Mouse (Mus musculus) MEL (cell line): ENCODE measurements around the gene Nfx1. TPM values are rescaled to one million over a fixed set of nuclear protein-coding genes. Genes with fewer than 3 reads are reported as not detected.

Experiments
- DNase-seq: peaks from one replicate; pipeline ENCODE4 v3.0.0; 2011; ENCODE audit warnings: low read depth, low spot score
- H3K27ac ChIP-seq: 2 replicates; pipeline ENCODE4 v1.5.1; 2012; ENCODE audit warnings: low read depth, mild to moderate bottlenecking, control low read depth, low read length, moderate library complexity; ENCODE audit not compliant: control insufficient read depth
- H3K27me3 ChIP-seq, 2 experiments: fragments of 150-350 bp in 1 of 2; sonication (generic) in 1 of 2; 2 replicates each; pipeline ENCODE4 v1.6.1; 2012; ENCODE audit warnings: low read length in 2 of 2, mild to moderate bottlenecking in 2 of 2, improper control_type of control experiment in 1 of 2, moderate library complexity in 1 of 2; ENCODE audit not compliant: insufficient read depth in 2 of 2, control insufficient read depth in 1 of 2
- H3K36me3 ChIP-seq, 2 experiments: 2 replicates each; pipeline ENCODE4 v1.6.1; 2012 to 2014; ENCODE audit warnings: low read length in 2 of 2, improper control_type of control experiment in 1 of 2, inconsistent platforms in 1 of 2, mild to moderate bottlenecking in 1 of 2; ENCODE audit not compliant: insufficient read depth in 2 of 2, control insufficient read depth in 1 of 2
- H3K4me1 ChIP-seq, 2 experiments: fragments of 150-350 bp in 1 of 2; sonication (generic) in 1 of 2; 2 replicates each; pipeline ENCODE4 v1.6.1; 2012; ENCODE audit warnings: low read length in 2 of 2, improper control_type of control experiment in 1 of 2, mild to moderate bottlenecking in 1 of 2; ENCODE audit not compliant: insufficient read depth in 2 of 2, control insufficient read depth in 1 of 2
- H3K4me3 ChIP-seq, 2 experiments: fragments of 150-350 bp in 1 of 2; sonication (generic) in 1 of 2; 2 replicates each; pipeline ENCODE4 v1.5.1; 2012; ENCODE audit warnings: low read depth in 2 of 2, low read length in 2 of 2, mild to moderate bottlenecking in 2 of 2, moderate library complexity in 2 of 2, control low read depth in 1 of 2, improper control_type of control experiment in 1 of 2; ENCODE audit not compliant: control insufficient read depth in 1 of 2, insufficient read depth in 1 of 2
- H3K79me2 ChIP-seq: 2 replicates; pipeline ENCODE4 v1.6.1; 2012; ENCODE audit warnings: mild to moderate bottlenecking, low read length, moderate library complexity; ENCODE audit not compliant: control insufficient read depth, poor library complexity, insufficient read depth
- H3K9ac ChIP-seq: 2 replicates; pipeline ENCODE4 v1.6.1; 2012; ENCODE audit warnings: low read depth, mild to moderate bottlenecking, control low read depth, low read length, moderate library complexity; ENCODE audit not compliant: control insufficient read depth, poor library complexity, severe bottlenecking
- H3K9me3 ChIP-seq: fragments of 150-350 bp; sonication (generic); replicated peaks from 2 replicates; pipeline ENCODE4 v1.6.1; 2012; ENCODE audit warnings: mild to moderate bottlenecking, low read length, improper control_type of control experiment, moderate library complexity; ENCODE audit not compliant: insufficient read depth
- CHD1 ChIP-seq: IDR thresholded peaks from 2 replicates; pipeline ENCODE4 v1.6.1; 2012; ENCODE audit warnings: low read depth, mild to moderate bottlenecking, inconsistent platforms, low read length, improper control_type of control experiment
- CTCF ChIP-seq, 3 experiments: IDR thresholded peaks in 2 of 3; conservative IDR thresholded peaks in 1 of 3; 2 replicates each; pipeline ENCODE4 v1.5.1; 2011 to 2012; ENCODE audit warnings: low read length in 3 of 3, low read depth in 2 of 3, mild to moderate bottlenecking in 2 of 3, improper control_type of control experiment in 1 of 3, inconsistent platforms in 1 of 3, mixed read lengths in 1 of 3, moderate library complexity in 1 of 3; ENCODE audit not compliant: control insufficient read depth in 1 of 3, insufficient read depth in 1 of 3, poor library complexity in 1 of 3, severe bottlenecking in 1 of 3
- EP300 ChIP-seq, 2 experiments: IDR thresholded peaks; 2 replicates each; pipeline ENCODE4 v1.6.1; 2011; ENCODE audit warnings: improper control_type of control experiment in 2 of 2, low read length in 2 of 2, low read depth in 1 of 2, mild to moderate bottlenecking in 1 of 2
- ETS1 ChIP-seq: IDR thresholded peaks from 2 replicates; pipeline ENCODE4 v1.6.1; 2012; ENCODE audit warnings: low read depth, mild to moderate bottlenecking, inconsistent platforms, low read length, improper control_type of control experiment, moderate library complexity
- HCFC1 ChIP-seq: IDR thresholded peaks from 2 replicates; pipeline ENCODE4 v1.6.1; 2012; ENCODE audit warnings: low read depth, mild to moderate bottlenecking, inconsistent platforms, low read length, improper control_type of control experiment, moderate library complexity
- KAT2A ChIP-seq: conservative IDR thresholded peaks from 2 replicates; pipeline ENCODE4 v1.6.1; 2012; ENCODE audit warnings: low read depth, low read length, improper control_type of control experiment, inconsistent platforms
- MEF2A ChIP-seq: IDR thresholded peaks from 2 replicates; pipeline ENCODE4 v1.6.1; 2014; ENCODE audit warnings: low read depth, mild to moderate bottlenecking, inconsistent platforms, low read length, improper control_type of control experiment; ENCODE audit not compliant: poor library complexity, insufficient replicate concordance, severe bottlenecking; ENCODE audit errors: extremely low read depth
- MYC ChIP-seq: IDR thresholded peaks from 2 replicates; pipeline ENCODE4 v1.6.1; 2011; ENCODE audit warnings: low read depth, mild to moderate bottlenecking, low read length, improper control_type of control experiment, moderate library complexity
- POLR2A ChIP-seq, 2 experiments: IDR thresholded peaks; 2 replicates each; pipeline ENCODE4 v1.6.1; 2011 to 2012; ENCODE audit warnings: low read length in 2 of 2, mild to moderate bottlenecking in 2 of 2, control low read depth in 1 of 2, improper control_type of control experiment in 1 of 2, low read depth in 1 of 2, moderate library complexity in 1 of 2; ENCODE audit not compliant: control insufficient read depth in 1 of 2, insufficient read depth in 1 of 2, poor library complexity in 1 of 2
- RAD21 ChIP-seq: IDR thresholded peaks from 2 replicates; pipeline ENCODE4 v1.6.1; 2011; ENCODE audit warnings: mild to moderate bottlenecking, low read depth, low read length, improper control_type of control experiment
- RCOR1 ChIP-seq: IDR thresholded peaks from 2 replicates; pipeline ENCODE4 v1.6.1; 2012; ENCODE audit warnings: low read depth, mild to moderate bottlenecking, inconsistent platforms, low read length, improper control_type of control experiment
- SIN3A ChIP-seq: IDR thresholded peaks from 2 replicates; pipeline ENCODE4 v1.6.1; 2012; ENCODE audit warnings: low read length, improper control_type of control experiment, inconsistent platforms
- UBTF ChIP-seq: IDR thresholded peaks from 2 replicates; pipeline ENCODE4 v1.6.1; 2012; ENCODE audit warnings: low read depth, mild to moderate bottlenecking, inconsistent platforms, low read length, improper control_type of control experiment, moderate library complexity, borderline replicate concordance; ENCODE audit not compliant: insufficient read depth
- USF1 ChIP-seq: IDR thresholded peaks from 2 replicates; pipeline ENCODE4 v1.6.1; 2014; ENCODE audit warnings: low read depth, mild to moderate bottlenecking, inconsistent platforms, low read length, improper control_type of control experiment, moderate library complexity
- ZC3H11A ChIP-seq: IDR thresholded peaks from 2 replicates; pipeline ENCODE4 v1.6.1; 2012; ENCODE audit warnings: low read depth, mild to moderate bottlenecking, inconsistent platforms, low read length, improper control_type of control experiment
- polyA plus RNA-seq, 2 experiments: library from polyadenylated mRNA; stranded (reverse) in 1 of 2; unstranded in 1 of 2; fragments of >175 nt in 1 of 2; fragments of >200 nt in 1 of 2; gene quantifications; 2 replicates each; pipeline versions ENCODE4 v1.2.1 to v1.2.4; 2012; ENCODE audit warnings: low replicate concordance in 2 of 2, low read depth in 1 of 2; ENCODE audit not compliant: insufficient read length in 2 of 2, insufficient read depth in 1 of 2, missing spikeins in 1 of 2
- total RNA-seq: library from RNA; depleted of rRNA; stranded (reverse); fragments of 300-350 nt; gene quantifications from 2 replicates; pipeline ENCODE4 v1.2.3, GENCODE M21; 2012

Gene Nfx1
- total and polyA plus RNA-seq, 3 experiments = 54.9 to 72.6 TPM; not detected in 1

DNA sequence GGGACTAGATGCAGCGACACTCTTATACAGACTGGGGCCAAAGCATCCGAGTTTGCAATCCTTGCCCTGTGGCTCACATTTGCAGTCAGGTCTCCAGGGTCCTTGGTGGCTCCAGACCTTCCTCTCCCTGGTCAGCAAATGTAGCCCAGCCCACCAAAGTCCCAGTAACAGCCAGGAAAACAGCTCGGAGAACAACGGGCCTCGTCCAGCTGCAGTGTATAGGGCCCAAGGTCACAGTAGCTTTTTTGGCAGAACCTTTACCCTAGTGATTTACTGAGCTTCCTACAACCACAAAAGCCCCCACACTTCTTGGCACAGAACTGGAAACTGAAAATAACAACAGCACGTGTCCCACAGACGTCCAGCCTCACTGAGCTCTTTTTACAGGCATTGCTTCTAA, 70.3 kb downstream of the Nfx1 start:
- Histone ChIP-seq H3K4me1 (peaks cover 2 to 6% of the 10 kb centered on the region in 2 experiments; a peak in 1 of 4 replicates), H3K79me2 (no peaks in the 10 kb centered on the region), H3K4me3 (no peak overlapping the region), H3K9ac (no peak overlapping the region), H3K36me3 (no peaks in the 10 kb centered on the region), H3K9me3 (no peaks in the 10 kb centered on the region), H3K27ac (no peak overlapping the region), H3K27me3 (no peaks in the 10 kb centered on the region; a peak in 1 of 4 replicates)
- TF ChIP-seq KAT2A (no peak), EP300 (IDR thresholded peaks at IDR 0.05; ENCODE audit: low read depth in 1 of 2, low read length in 2 of 2) (no peak), CHD1 (no peak), RAD21 (no peak), ETS1 (no peak), SIN3A (no peak), POLR2A (IDR thresholded peaks at IDR 0.05; ENCODE audit: control insufficient read depth in 1 of 2, insufficient read depth in 1 of 2, low read depth in 1 of 2, low read length in 2 of 2, poor library complexity in 1 of 2) (no peak), CTCF (IDR thresholded peaks at IDR 0.05 in 2 of 3, conservative IDR thresholded peaks at IDR 0.05 in 1 of 3; ENCODE audit: control insufficient read depth in 1 of 3, insufficient read depth in 1 of 3, low read depth in 2 of 3, low read length in 3 of 3, poor library complexity in 1 of 3, severe bottlenecking in 1 of 3) (no peak), RCOR1 (no peak), MEF2A (no peak), ZC3H11A (no peak), MYC (no peak), USF1 (no peak)
- no peak for DNase-seq

DNA sequence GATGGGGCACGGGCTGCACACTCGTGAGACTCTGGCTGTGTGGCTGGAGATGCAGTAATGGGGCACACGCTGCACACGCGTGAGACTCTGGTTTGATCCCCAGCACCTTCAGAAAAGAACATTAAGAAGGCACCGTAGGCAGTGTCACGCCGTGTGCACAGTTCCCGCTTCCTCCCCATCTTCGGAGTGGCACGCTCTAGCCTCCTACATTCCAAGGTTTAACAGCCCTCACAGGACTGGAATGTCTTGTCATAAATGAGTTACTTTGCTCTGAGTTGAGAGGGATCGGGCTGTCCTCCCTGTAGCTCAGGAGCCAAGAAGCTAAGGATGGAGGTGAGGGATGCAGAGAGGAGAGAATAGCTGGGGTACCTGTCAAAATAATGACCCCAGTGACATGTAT, 72.2 kb downstream of the Nfx1 start:
- Histone ChIP-seq H3K9me3 (no peaks in the 10 kb centered on the region), H3K4me3 (no peak overlapping the region), H3K9ac (no peak overlapping the region), H3K79me2 (no peaks in the 10 kb centered on the region), H3K36me3 (no peaks in the 10 kb centered on the region), H3K27me3 (no peaks in the 10 kb centered on the region; a peak in 1 of 4 replicates), H3K4me1 (peaks cover 2 to 5% of the 10 kb centered on the region in 2 experiments; a peak in 1 of 4 replicates), H3K27ac (no peak overlapping the region)
- TF ChIP-seq UBTF = no peak
- no peak for DNase-seq

DNA sequence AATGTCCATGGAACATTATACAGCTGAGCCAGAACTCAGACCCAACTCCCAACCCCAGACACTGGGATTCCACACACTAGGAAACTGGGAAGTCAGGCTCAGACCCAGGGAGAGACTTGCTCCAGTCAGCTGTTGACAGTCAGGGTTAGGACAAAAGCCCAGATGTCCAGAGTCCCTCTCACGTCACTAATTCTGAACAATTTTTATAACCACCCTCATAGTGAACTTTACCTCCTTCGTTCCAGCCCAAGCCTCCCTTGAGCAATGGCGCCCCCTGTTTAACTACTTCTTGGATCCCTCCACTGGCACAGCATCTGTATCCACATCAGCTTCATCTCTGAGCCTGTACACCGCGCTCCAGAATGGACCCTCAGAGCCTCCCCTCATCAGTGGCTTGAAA, 73.3 kb downstream of the Nfx1 start:
- H3K4me3 ChIP-seq = no peak overlapping the region
- H3K27ac ChIP-seq = no peak overlapping the region
- no peak for DNase-seq
- no peaks in the 10 kb centered on the region for H3K79me2 ChIP-seq
- H3K9ac ChIP-seq = no peak overlapping the region
- TF ChIP-seq CTCF (IDR thresholded peaks at IDR 0.05 in 2 of 3, conservative IDR thresholded peaks at IDR 0.05 in 1 of 3; ENCODE audit: control insufficient read depth in 1 of 3, insufficient read depth in 1 of 3, low read depth in 2 of 3, low read length in 3 of 3, poor library complexity in 1 of 3, severe bottlenecking in 1 of 3) = peak in 2 of 3 experiments; percentile 35 to 40; a peak in 4 of 6 replicates
- TF ChIP-seq HCFC1 = no peak
- peak; percentile 28 for TF ChIP-seq RAD21
- no peaks in the 10 kb centered on the region; a peak in 1 of 4 replicates for H3K27me3 ChIP-seq
- no peaks in the 10 kb centered on the region for H3K36me3 ChIP-seq
- no peaks in the 10 kb centered on the region for H3K4me1 ChIP-seq
- H3K9me3 ChIP-seq = no peaks in the 10 kb centered on the region
